Mouse (Mus musculus): ENCODE data around the gene Gopc.

The Gopc gene

GRCm38 (mm10) chr10:52387192-52387591, 5.3 kb upstream of the Gopc start:
- no peak for DNase-seq (ENCODE audit: low read depth, low spot score)

DNA sequence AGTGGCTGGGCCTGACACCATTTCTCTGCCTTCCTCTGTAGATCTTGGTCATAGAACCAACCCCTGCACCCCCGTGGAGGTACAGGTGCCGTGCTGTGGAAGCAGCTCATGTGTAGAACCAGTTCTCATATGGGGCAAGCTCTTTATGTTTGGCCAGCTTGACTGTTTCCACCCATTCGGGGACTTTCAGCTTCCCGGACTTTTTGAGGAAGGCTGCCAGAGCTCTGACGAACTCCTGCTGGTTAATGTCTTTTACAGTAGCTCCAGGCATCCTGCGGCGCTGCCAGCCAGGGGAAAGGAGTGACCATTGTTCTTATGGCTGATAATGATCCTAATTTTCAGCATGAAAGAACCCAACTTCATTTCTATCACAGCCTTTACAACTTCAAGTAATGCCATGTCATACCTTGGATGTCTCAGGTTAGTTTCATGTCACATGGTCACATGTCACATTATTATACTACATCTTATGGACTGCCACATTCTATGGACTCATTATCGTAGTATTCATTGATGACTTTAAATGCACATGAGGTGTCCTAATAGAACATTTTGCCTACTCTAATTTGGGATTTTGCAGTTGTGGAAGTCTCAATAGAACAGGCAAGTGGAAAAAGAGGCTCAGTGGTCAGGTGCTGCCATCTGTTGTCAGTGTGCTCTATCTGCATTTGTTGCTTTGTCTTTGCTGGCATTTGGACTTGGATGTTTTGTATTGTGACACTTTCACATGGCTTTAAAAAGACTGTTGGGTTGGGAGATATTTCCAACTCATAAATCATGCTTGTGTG, 3.1 kb upstream of the Gopc start:
- DNase-seq (ENCODE audit: low read depth, low spot score): peak; percentile 68

DNA sequence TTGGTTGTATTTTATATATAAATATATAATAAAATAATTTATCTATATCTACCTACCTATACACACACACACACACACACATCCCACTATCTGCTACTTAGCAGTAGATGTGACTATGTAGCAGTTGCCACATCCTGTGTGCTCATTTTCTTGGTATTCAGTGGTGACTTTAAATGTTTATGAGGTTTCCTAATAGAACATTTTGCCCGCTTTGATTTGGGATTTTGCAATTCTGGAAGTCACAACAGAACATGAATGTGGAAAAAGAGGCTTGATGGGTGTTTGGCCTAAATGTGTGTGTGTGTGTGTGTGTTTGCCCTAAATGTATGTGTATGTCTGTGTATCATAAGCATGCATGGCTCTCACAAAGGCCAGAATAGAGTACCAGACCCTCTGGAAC, 1.6 kb upstream of the Gopc start:
- no peak for DNase-seq (ENCODE audit: low read depth, low spot score)

DNA sequence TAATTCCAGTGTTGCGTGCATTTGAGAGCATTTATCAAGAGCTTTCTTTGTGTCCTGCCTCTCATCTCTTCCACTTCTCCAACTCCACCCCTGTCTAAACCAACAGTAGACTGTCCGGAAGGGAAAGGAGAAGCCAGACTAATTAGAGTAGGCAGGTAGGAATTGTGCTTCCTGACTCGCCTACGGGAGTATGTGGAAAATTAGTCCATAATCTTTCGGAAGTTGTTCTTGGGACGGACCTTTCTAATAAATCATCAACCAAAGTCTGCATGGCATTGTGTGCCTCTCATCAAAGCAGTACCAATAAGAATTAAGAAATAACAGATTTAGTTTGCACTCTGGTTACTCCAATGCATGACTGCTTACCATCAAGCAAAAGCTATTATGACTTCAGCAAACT, 1.1 kb upstream of the Gopc start:
- no peak for DNase-seq (ENCODE audit: low read depth, low spot score)

- peak; percentile 55 for DNase-seq (ENCODE audit: low read depth, low spot score)
These were observed 563 bp downstream of the Gopc start for GRCm38 (mm10) chr10:52381321-52381801.

GRCm38 (mm10) chr10:52377813-52378212, 4.1 kb downstream of the Gopc start:
- no peak for DNase-seq (ENCODE audit: low read depth, low spot score)

DNA sequence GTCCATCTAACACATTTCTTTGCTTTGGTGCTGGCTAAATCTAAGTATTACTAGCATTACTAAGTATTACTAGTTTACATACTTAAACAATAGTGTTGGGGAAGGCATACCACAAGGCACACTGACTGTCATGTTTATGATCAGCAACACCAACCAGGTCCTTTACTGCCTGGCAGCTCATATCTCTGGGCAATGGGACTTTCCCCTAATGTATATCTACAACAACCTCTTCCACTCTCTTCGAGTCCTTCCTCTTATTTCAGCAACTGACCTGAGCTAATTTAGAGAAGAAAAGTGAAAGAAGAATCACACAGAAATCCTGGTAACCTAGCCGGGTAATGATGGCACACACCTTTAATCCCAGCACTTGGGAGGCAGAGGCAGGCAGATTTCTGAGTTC, 5.5 kb downstream of the Gopc start:
- no peak for DNase-seq (ENCODE audit: low read depth, low spot score)

DNA sequence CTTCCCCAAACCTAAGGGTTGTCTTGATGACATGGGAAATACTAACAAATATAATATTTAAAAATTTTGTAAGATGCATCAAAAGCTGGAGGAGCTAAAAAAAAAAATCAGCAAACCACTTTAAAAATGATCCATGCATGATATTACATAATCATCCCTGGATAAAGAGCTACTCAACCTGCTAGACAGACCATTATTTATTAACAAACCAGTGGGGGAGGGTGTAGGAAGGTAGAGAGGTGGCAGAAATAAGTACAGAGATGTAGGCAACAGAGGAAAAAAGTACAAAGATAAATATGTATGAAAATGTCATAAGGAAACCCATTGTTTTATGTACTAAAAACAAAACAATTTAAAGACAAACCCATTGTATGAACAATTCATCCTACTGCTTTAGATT, 7.3 kb downstream of the Gopc start:
- DNase-seq (ENCODE audit: low read depth, low spot score): no peak

DNA sequence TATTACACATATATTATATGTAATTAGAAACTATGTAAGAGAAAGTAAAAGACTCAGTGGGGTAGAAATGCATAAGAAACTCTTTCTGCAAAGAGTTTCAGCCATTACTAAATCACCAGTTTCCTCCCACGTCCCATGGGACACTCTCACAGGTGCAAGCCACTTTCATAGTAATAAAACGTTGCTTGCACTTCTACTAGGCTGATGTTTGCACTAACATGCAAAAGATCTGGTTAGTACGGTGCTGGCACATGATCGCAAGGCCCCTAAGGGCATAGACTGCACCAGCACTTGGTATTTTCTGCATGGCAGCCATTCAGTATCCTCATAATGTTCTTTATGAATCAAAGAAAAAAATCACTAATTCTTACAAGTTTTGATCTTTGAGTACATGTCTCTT, 8.1 kb downstream of the Gopc start:
- no peak for DNase-seq (ENCODE audit: low read depth, low spot score)

- DNase-seq (ENCODE audit: low read depth, low spot score): no peak
These were observed 13.5 kb downstream of the Gopc start for GRCm38 (mm10) chr10:52368376-52368775.

DNA sequence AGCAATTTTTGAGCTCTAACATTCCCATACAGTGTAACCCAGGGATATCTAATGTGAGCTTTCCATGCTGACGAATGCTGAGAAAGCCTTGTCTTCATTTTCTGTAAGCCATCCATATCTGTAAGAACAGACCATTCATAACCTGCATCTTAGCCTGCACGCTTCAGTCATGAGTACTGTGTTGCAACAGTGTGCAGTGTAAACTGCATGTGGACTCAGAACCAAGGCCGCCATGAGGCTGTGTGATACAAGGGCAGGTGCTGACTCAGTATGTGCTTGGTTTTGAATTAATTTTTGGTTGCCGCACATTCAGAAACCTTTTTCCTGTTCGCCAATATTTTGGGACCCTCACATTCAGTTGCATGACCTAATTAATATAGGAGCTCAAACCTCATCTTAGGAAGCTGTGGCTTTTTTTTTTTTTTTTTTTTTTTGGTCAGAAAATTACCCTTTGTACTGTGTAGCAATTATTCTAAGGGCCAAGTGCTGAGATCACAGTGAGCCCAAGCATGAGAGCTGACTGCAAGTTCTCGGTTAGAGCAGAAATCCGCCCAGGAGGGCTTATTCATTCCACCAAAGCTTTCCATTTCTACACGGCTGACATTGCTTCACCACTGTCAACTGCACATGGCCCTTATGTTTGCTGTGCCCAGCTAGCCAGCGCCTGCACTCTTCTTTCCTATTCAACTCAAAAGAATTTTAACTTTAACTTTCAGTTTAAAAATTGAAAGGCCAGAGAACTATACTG, 20.9 kb downstream of the Gopc start:
- no peak for DNase-seq (ENCODE audit: low read depth, low spot score)

GRCm38 (mm10) chr10:52360241-52360735, 21.6 kb downstream of the Gopc start:
- DNase-seq (ENCODE audit: low read depth, low spot score): no peak

GRCm38 (mm10) chr10:52358467-52358866, 23.5 kb downstream of the Gopc start, which contains the start of gene Gm26741:
Gene Gm26741 (plus strand): TSS chr10:52358767.
- DNase-seq (ENCODE audit: low read depth, low spot score): no peak

DNA sequence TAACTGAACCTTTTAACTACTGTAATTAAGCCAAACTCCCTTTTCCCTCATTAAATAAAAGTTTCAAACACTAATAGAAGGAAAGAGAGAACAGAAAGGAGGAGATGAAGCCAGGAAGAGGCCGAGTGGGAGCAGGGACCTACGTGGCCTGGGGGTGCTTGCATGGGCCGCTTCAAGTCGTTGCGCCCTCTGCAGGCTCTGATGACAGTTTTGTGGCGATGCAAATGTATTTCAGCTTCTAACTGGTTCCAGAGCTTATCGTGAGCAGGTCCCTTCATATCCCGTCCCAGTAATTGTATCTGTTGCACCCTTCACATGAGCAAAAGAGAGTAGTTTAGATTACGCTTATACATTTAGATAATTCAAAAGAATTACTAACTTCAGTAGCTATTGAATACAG, 28.7 kb downstream of the Gopc start:
- peak; percentile 78 for DNase-seq (ENCODE audit: low read depth, low spot score)

DNA sequence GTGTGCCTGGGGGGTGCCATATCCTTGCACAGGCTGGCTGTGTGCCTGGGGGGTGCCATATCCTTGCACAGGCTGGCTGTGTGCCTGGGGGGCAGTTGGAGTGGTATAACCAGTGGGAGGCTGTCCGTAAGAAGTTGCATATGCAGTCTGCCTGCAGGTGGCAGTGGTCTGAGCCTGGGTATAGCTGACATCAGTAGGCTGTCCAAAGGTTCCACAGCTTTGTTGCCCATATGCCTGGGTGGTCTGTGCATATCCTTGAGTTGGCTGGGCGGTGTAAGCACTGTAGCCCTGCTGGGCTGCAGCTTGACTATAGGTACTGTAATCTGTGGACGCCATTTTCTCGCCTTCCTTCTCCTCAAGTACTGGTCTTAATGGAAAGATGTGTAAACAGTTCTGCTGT, 38.6 kb downstream of the Gopc start:
- peak; percentile 74 for DNase-seq (ENCODE audit: low read depth, low spot score)

DNA sequence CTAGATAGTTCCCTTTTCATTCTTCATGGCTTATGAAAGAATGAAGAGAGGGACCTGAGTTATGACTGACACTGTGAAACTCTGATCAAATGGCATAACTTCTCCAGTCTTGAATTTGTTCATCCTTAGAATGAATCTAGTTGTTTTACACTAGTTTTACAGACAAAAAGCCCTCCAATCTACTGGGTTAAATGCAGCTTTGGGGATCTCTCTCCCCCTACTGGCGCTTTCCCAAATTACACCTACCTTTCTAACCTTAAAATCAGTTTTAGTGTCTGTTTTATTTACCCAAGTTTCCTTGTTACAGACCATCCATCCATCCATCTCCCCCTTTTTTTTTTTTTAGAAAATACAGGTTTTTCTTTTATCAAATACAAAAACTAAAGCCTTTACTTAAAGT, 50.9 kb downstream of the Gopc start:
- DNase-seq (ENCODE audit: low read depth, low spot score): peak; percentile 65

GRCm38 (mm10) chr10:52321918-52322317, 60.0 kb downstream of the Gopc start:
- no peak for DNase-seq (ENCODE audit: low read depth, low spot score)

DNA sequence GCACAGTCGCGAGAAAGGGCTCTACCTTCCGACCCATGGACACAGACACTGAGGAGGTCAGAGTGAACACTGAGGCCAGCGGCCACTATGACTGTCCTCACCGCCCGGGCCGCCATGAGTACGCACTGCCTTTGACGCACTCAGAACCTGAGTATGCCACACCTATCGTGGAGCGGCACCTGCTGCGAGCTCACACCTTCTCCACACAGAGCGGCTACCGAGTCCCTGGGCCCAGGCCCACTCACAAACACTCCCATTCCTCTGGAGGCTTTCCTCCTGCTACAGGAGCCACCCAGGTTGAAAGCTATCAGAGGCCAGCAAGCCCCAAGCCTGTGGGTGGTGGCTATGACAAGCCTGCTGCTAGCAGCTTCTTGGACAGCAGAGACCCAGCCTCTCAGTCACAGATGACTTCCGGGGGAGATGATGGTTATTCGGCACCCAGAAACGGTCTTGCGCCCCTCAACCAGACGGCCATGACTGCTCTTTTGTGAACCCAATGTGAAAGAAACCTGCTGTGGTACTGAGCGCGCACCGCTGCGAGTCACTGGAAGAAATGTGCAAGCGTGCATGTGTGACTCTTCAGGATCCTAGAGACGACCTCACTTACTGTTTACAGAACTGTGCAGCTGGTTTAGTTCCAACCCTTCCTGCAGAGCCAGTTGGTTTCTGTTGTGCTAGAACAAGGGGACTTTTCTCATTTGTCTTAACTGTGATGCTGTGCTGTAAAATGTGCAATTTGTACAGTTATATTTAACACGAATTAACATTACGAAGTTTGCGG, 62.2 kb downstream of the Gopc start:
- peak; percentile 56 for DNase-seq (ENCODE audit: low read depth, low spot score)

GRCm38 (mm10) chr10:52309196-52309595, 72.7 kb downstream of the Gopc start:
- no peak for DNase-seq (ENCODE audit: low read depth, low spot score)

DNA sequence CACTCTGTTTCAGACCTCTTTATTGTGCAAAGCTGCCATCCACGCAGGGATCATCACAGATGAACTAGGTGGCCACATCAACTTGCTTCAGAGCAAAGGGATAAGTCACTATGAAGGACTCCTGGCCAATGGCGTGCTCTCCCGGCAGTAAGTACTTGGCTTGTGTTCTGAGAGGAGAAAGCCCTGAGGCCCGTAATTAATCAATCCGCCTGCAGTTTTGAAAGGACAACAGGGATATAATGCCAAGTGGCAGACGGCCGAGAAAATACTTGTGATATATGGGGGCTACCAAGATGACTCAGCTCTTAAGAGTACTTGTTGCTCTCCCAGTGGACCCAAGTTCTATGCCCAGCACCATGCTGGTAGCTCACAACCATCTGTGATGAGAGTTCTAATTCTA, 77.3 kb downstream of the Gopc start:
- no peak for DNase-seq (ENCODE audit: low read depth, low spot score)

DNA sequence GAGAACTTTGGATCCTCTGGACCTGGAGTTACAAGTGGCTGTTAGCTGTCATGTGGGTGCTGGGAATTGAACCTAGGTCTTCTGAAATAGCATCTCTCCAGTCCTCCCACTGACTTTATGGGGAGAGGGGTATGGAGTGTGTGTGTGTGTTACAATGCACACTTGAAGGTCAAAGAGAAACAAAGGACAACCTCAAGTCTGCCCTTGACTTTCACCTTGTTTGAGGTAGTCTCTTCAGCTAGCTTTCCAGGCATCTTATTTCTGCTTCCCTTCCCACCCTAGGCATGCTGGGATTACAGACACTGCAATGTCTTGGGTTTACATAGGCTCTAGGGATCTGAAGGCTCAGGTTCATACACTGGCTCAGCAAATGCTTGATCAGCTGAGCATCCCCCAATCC, 79.7 kb downstream of the Gopc start:
- DNase-seq (ENCODE audit: low read depth, low spot score): peak; percentile 49

DNA sequence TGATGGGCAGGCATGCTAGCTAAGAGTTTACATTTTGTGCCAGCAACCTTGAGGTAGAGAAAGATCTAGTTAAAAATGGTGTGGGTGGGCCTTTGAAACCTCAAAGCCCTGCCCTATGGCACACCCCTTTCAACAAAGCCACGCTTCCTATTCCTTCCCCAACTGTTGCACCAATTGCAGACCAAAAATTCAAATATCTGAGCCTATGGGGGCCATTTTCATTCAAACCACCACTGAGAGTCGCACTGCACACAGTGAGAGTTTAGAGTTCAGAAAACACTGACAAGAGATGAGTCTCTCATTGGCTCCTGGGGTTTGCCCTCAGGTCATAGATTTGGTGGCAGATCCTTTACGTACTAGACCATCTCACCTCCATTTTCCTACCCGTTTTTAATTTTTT, 80.2 kb downstream of the Gopc start:
- peak; percentile 72 for DNase-seq (ENCODE audit: low read depth, low spot score)
